In the genomic region with DNA sequence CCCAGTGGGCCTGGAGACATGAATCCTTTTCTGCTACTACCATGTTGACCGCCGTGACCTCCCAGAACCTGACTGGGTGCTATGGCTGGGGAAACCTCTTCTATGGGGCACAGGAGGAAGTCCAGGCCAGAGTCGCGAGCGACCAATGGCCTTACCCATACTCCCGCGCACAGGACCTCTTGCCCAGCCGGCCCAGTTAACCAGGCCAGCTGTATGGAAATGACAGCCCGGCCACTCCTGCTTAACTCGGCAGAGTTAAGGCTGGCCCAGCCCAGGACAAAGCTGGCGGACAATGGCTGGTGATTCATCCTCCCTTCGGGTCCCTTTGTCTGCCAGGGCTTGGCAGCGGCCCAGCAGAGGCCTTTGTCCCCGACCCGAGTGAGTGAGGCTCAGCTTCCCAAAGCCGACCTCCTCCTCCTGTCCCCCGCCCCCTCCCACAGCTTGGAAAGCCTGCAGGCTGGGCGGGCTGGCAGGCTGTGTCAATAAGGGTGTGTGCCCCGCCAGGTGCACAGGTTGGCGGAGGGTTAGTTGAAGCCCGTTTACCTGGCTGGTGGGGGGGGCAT, we compare ENCODE assay signal across 8 mouse cellular contexts. TPM values are rescaled to one million over a fixed set of nuclear protein-coding genes. Genes with fewer than 3 reads are reported as not detected.
DNase-seq lines count a peak whose midpoint lies in the region; ATAC-seq lines count a peak whose summit lies in the region.

No protein-coding gene starts in this region.

- peak; percentile 35 for DNase-seq in thymus, postnatal 4 days
- DNase-seq in thymus, adult 18-20 months, result no peak
- DNase-seq in embryo, embryonic 10.5 days (ENCODE audit: low spot score), result peak; percentile 89
- DNase-seq in heart, adult 8-10 months (ENCODE audit: low spot score), result peak; percentile 70
- DNase-seq in kidney, adult 8-10 months, result peak; percentile 62
- peak; percentile 83 to 91 for DNase-seq in lung, adult 18-20 months
- DNase-seq in urinary bladder, postnatal 4 days (ENCODE audit: low spot score in 2 of 2), result peak; percentile 84 to 86

- H3K4me3 ChIP-seq in neural tube, embryonic 14.5 days (ENCODE audit: low read depth, low read length), result peak overlapping the region; percentile 45

- peak overlapping the region; percentile 86 for H3K27ac ChIP-seq in neural tube, embryonic 14.5 days (ENCODE audit: low read depth, low read length)

- ATAC-seq in neural tube, embryonic 14.5 days (ENCODE audit: low read depth), result peak; percentile 33

- H3K27me3 ChIP-seq in neural tube, embryonic 14.5 days (ENCODE audit: control insufficient read depth, insufficient read depth, low read length), result peaks cover 3% of the 10 kb centered on the region; the same call in 1 of the 2 replicates

- H3K36me3 ChIP-seq in neural tube, embryonic 14.5 days (ENCODE audit: control insufficient read depth, insufficient read depth, low read length), result peaks cover 9% of the 10 kb centered on the region

- peak overlapping the region; percentile 85 for H3K4me2 ChIP-seq in neural tube, embryonic 14.5 days (ENCODE audit: low read depth, low read length)

- no peaks in the 10 kb centered on the region for H3K9me3 ChIP-seq in neural tube, embryonic 14.5 days (ENCODE audit: control insufficient read depth, low read length)

- WGBS in neural tube, embryonic 14.5 days, result 5% methylated on average over 20 of the region's 21 CpGs

- peak overlapping the region; percentile 53 for H3K9ac ChIP-seq in neural tube, embryonic 14.5 days (replicated peaks; ENCODE audit: low read depth, low read length)

- peaks cover 40% of the 10 kb centered on the region for H3K4me1 ChIP-seq in neural tube, embryonic 14.5 days (ENCODE audit: control insufficient read depth, insufficient read depth, low read length)

RNA-seq across cellular contexts. Expression of a gene that starts 4.0 kb away (rescaled TPM):
- total RNA-seq in heart, adult 8-10 months (2022), result 1 to 10 TPM; 6.0 to 8.3 (median 6.9) TPM
- polyA plus RNA-seq in neural tube, embryonic 14.5 days (2014; fragmentation: Nextera tagmentation; extraction: Ambion mirVana), result 17.7 and 18.2 TPM in 2 replicates

RNA-seq across cellular contexts. Expression of a gene that starts 37.7 kb away (rescaled TPM):
- 10 to 100 TPM in 2 of 4 experiments, 1 to 10 TPM in 2; 8.8 to 11.5 (median 9.9) TPM for total RNA-seq in heart, adult 8-10 months (2022)
- 85.5 and 89.4 TPM in 2 replicates for polyA plus RNA-seq in neural tube, embryonic 14.5 days (2014; fragmentation: Nextera tagmentation; extraction: Ambion mirVana)

RNA-seq across cellular contexts. Expression of a gene that starts 46.2 kb away (rescaled TPM):
- not detected for total RNA-seq in heart, adult 8-10 months (2022)
- not detected in 2 replicates for polyA plus RNA-seq in neural tube, embryonic 14.5 days (2014; fragmentation: Nextera tagmentation; extraction: Ambion mirVana)

Comparison
In these comparisons a context has a peak if more than half of its experiments do, and no peak if none do; other contexts are left out.
1. DNase-seq: peak in thymus, postnatal 4 days (single experiment), embryo, embryonic 10.5 days (single experiment), heart, adult 8-10 months (single experiment), kidney, adult 8-10 months (2 of 2), lung, adult 18-20 months (2 of 2) and urinary bladder, postnatal 4 days (2 of 2); none in thymus, adult 18-20 months (0 of 2).